Comparison of ENCODE assay signal across 25 mouse cellular contexts in genomic region chr10:90923476-90923875, GRCm38 (mm10).
DNase-seq lines count a peak whose midpoint lies in the region; TF ChIP-seq lines count a peak whose summit lies in the region.
"Had no signal": no experiment of that assay in that cellular context is flagged by ENCODE, and none has a peak within 500 bp of the region (broad histone marks: within the 10 kb centered on the region; RNA-seq: fewer than 3 reads in every experiment).

No protein-coding gene starts in this region.

- no peaks in the 10 kb centered on the region for H3K27me3 ChIP-seq in CH12.LX (replicated peaks)
- H3K27me3 ChIP-seq: embryonic facial prominence, embryonic 13.5 days; forebrain, embryonic 12.5 days; forebrain, embryonic 15.5 days; hindbrain, embryonic 13.5 days; intestine, embryonic 15.5 days had no signal

- no peak for TF ChIP-seq POLR2A in CH12.LX (IDR thresholded peaks at IDR 0.05; ENCODE audit: low read depth, low read length)
- no peak for TF ChIP-seq POLR2A in olfactory bulb, adult 2 months (IDR thresholded peaks at IDR 0.05; ENCODE audit: insufficient read depth, low read depth, low read length)

- no peak overlapping the region for H3K9ac ChIP-seq in CH12.LX (ENCODE audit: insufficient read depth, low read depth)
- H3K9ac ChIP-seq: embryonic facial prominence, embryonic 13.5 days; forebrain, embryonic 12.5 days; forebrain, embryonic 15.5 days; hindbrain, embryonic 13.5 days; intestine, embryonic 15.5 days had no signal

- no peak overlapping the region for H3K27ac ChIP-seq in CH12.LX (ENCODE audit: insufficient read depth, low read depth)
- H3K27ac ChIP-seq in olfactory bulb, adult 2 months (ENCODE audit: insufficient read depth, low read depth, low read length), result peak overlapping the region; percentile 85
- H3K27ac ChIP-seq: embryonic facial prominence, embryonic 10.5 days; embryonic facial prominence, embryonic 13.5 days; forebrain, embryonic 12.5 days; forebrain, embryonic 15.5 days; hindbrain, embryonic 10.5 days; hindbrain, embryonic 13.5 days; intestine, embryonic 15.5 days had no signal

- no peaks in the 10 kb centered on the region for H3K9me3 ChIP-seq in CH12.LX (replicated peaks; ENCODE audit: low read length)
- H3K9me3 ChIP-seq: embryonic facial prominence, embryonic 10.5 days; embryonic facial prominence, embryonic 13.5 days; forebrain, embryonic 12.5 days; forebrain, embryonic 15.5 days; G1E; hindbrain, embryonic 10.5 days; hindbrain, embryonic 13.5 days; intestine, embryonic 15.5 days had no signal

- dilution Hi-C loops in CH12.LX (cut with MboI; ENCODE audit: extremely low pct_ligation_motif_present, extremely low pct_unique_long_range_greater_than_20kb, low sequenced_read_pairs), result no loop called here

- in situ Hi-C loops in CH12.LX (cut with MboI; ENCODE audit: low pct_ligation_motif_present, low pct_unique_long_range_greater_than_20kb, low sequenced_read_pairs), result no loop called here

- peaks cover 0 to 7% of the 10 kb centered on the region in 2 experiments; a peak in 2 of 4 replicates for H3K4me1 ChIP-seq in CH12.LX (ENCODE audit: control insufficient read depth in 1 of 2, insufficient read depth in 2 of 2)
- peaks cover 9% of the 10 kb centered on the region for H3K4me1 ChIP-seq in olfactory bulb, adult 2 months (ENCODE audit: control insufficient read depth, insufficient read depth, low read length)
- H3K4me1 ChIP-seq: embryonic facial prominence, embryonic 10.5 days; embryonic facial prominence, embryonic 13.5 days; forebrain, embryonic 12.5 days; hindbrain, embryonic 10.5 days; hindbrain, embryonic 13.5 days; intestine, embryonic 15.5 days had no signal

- TF ChIP-seq CTCF in CH12.LX (conservative IDR thresholded peaks at IDR 0.05 in 1 of 2, IDR thresholded peaks at IDR 0.05 in 1 of 2; ENCODE audit: low read depth in 2 of 2, low read length in 2 of 2), result no peak
- no peak for TF ChIP-seq CTCF in olfactory bulb, adult 2 months (IDR thresholded peaks at IDR 0.05; ENCODE audit: insufficient read depth, low read depth, low read length)

- H3K4me3 ChIP-seq in CH12.LX (replicated peaks in 1 of 3; ENCODE audit: low read depth in 2 of 3, low read length in 2 of 3, poor library complexity in 1 of 3), result no peak overlapping the region
- no peak overlapping the region for H3K4me3 ChIP-seq in olfactory bulb, adult 2 months (ENCODE audit: insufficient read depth, low read depth, low read length)
- H3K4me3 ChIP-seq: embryonic facial prominence, embryonic 10.5 days; embryonic facial prominence, embryonic 13.5 days; erythroblast, embryonic 14.5 days; forebrain, embryonic 12.5 days; forebrain, embryonic 15.5 days; hindbrain, embryonic 10.5 days; hindbrain, embryonic 13.5 days; intestine, embryonic 15.5 days had no signal

- DNase-seq in heart, adult 11 months, result peak; percentile 8
- DNase-seq in heart, postnatal 4 days, result no peak
- DNase-seq in A20 (ENCODE audit: low read depth, low spot score) (peak; percentile 53), CH12.LX (ENCODE audit: extremely low read depth) (no peak)
- DNase-seq in urinary bladder, postnatal 14 days (ENCODE audit: low spot score), result no peak
- DNase-seq: adrenal gland, postnatal 10 days; adrenal gland, postnatal 36 days; cerebellum, adult 11 months; cerebellum, adult 2 months; cerebellum, adult 9-11 months; cerebellum, postnatal 25 days; embryo, embryonic 11 days; gastrocnemius, postnatal 10 days; gastrocnemius, postnatal 36 days had no signal

- no peaks in the 10 kb centered on the region for H3K36me3 ChIP-seq in CH12.LX (replicated peaks in 1 of 2; ENCODE audit: control insufficient read depth in 1 of 2, insufficient read depth in 1 of 2, low read length in 1 of 2)
- H3K36me3 ChIP-seq: embryonic facial prominence, embryonic 10.5 days; embryonic facial prominence, embryonic 13.5 days; forebrain, embryonic 12.5 days; forebrain, embryonic 15.5 days; G1E; hindbrain, embryonic 10.5 days; intestine, embryonic 15.5 days had no signal

- TF ChIP-seq EP300 in CH12.LX (IDR thresholded peaks at IDR 0.05; ENCODE audit: low read length), result no peak

- peak overlapping the region; percentile 61; the same call in 1 of the 2 replicates for H3K4me2 ChIP-seq in CH12.LX (ENCODE audit: insufficient read depth, low read depth, poor library complexity, severe bottlenecking)
- H3K4me2 ChIP-seq: embryonic facial prominence, embryonic 13.5 days; forebrain, embryonic 12.5 days; forebrain, embryonic 15.5 days; heart, embryonic 11.5 days; hindbrain, embryonic 13.5 days; intestine, embryonic 15.5 days had no signal

- H3K79me2 ChIP-seq in CH12.LX (replicated peaks; ENCODE audit: control insufficient read depth, extremely low read depth, insufficient read depth, poor library complexity, severe bottlenecking), result no peaks in the 10 kb centered on the region

- WGBS in olfactory bulb, adult 2 months, result 25% methylated on average over 7 of the region's 7 CpGs

- no peak for TF ChIP-seq RAD21 in CH12.LX (IDR thresholded peaks at IDR 0.05; ENCODE audit: low read depth, low read length)

TF ChIP-seq in CH12.LX, 34 proteins besides CTCF, POLR2A, EP300 and RAD21:
- TF ChIP-seq ELF1 (IDR thresholded peaks at IDR 0.05; ENCODE audit: low read depth, low read length) (no peak), GABPA (IDR thresholded peaks at IDR 0.05; ENCODE audit: insufficient replicate concordance, low read depth, low read length) (no peak), MYC (IDR thresholded peaks at IDR 0.05; ENCODE audit: low read depth, low read length) (no peak), PAX5 (IDR thresholded peaks at IDR 0.05; ENCODE audit: low read length) (no peak), E2F4 (IDR thresholded peaks at IDR 0.05; ENCODE audit: insufficient replicate concordance, low read depth, low read length) (no peak), MEF2A (IDR thresholded peaks at IDR 0.05; ENCODE audit: borderline replicate concordance, low read depth, low read length) (no peak), ZKSCAN1 (IDR thresholded peaks at IDR 0.05; ENCODE audit: borderline replicate concordance, low read depth, low read length) (no peak), TCF12 (IDR thresholded peaks at IDR 0.05; ENCODE audit: low read depth, low read length) (no peak), HCFC1 (IDR thresholded peaks at IDR 0.05; ENCODE audit: low read depth, low read length) (no peak), RCOR1 (conservative IDR thresholded peaks at IDR 0.05; ENCODE audit: low read depth, low read length) (no peak)

Comparison
In these comparisons a context has a peak if more than half of its experiments do, and no peak if none do; other contexts are left out.
1. DNase-seq: peak in heart, adult 11 months (single experiment) and A20 (single experiment); none in heart, postnatal 4 days (single experiment), CH12.LX (single experiment) and urinary bladder, postnatal 14 days (single experiment).